Mouse (Mus musculus) CH12.LX (cell line): ENCODE data around the gene Mas1. TPM values are rescaled to one million over a fixed set of nuclear protein-coding genes. Genes with fewer than 3 reads are reported as not detected.

Experiments
- DNase-seq: peaks from one replicate; pipeline ENCODE4 v3.0.0-alpha.2; 2013; ENCODE audit errors: extremely low read depth
- H3K27ac ChIP-seq: 2 replicates; pipeline ENCODE4 v1.5.1; 2012; ENCODE audit warnings: low read depth, mild to moderate bottlenecking, control low read depth, moderate library complexity; ENCODE audit not compliant: insufficient read depth
- H3K27me3 ChIP-seq: replicated peaks from 2 replicates; pipeline ENCODE3; 2012; ENCODE audit warnings: inconsistent platforms
- H3K36me3 ChIP-seq, 2 experiments: replicated peaks in 1 of 2; 2 replicates each; pipeline versions ENCODE3 to v1.6.1; 2012; ENCODE audit warnings: inconsistent platforms in 1 of 2, low read length in 1 of 2, mild to moderate bottlenecking in 1 of 2, mixed read lengths in 1 of 2, moderate library complexity in 1 of 2; ENCODE audit not compliant: control insufficient read depth in 1 of 2, insufficient read depth in 1 of 2
- H3K4me1 ChIP-seq, 2 experiments: 2 replicates each; pipeline ENCODE4 v1.6.1; 2012; ENCODE audit warnings: inconsistent platforms in 1 of 2, moderate library complexity in 1 of 2; ENCODE audit not compliant: insufficient read depth in 2 of 2, control insufficient read depth in 1 of 2
- H3K4me2 ChIP-seq: 2 replicates; pipeline ENCODE4 v1.6.1; 2012; ENCODE audit warnings: low read depth, mild to moderate bottlenecking, control low read depth; ENCODE audit not compliant: poor library complexity, insufficient read depth, severe bottlenecking
- H3K4me3 ChIP-seq, 3 experiments: fragments of 150-350 bp in 1 of 3; sonication (generic) in 1 of 3; replicated peaks in 1 of 3; 2 replicates each; pipeline versions ENCODE3 to v1.5.1; 2011 to 2012; ENCODE audit warnings: low read depth in 2 of 3, low read length in 2 of 3, mild to moderate bottlenecking in 2 of 3, moderate library complexity in 2 of 3, control low read depth in 1 of 3, improper control_type of control experiment in 1 of 3, inconsistent platforms in 1 of 3, mixed read lengths in 1 of 3; ENCODE audit not compliant: poor library complexity in 1 of 3
- H3K79me2 ChIP-seq: replicated peaks from 2 replicates; pipeline ENCODE4 v1.6.1; 2012; ENCODE audit warnings: mild to moderate bottlenecking, moderate library complexity; ENCODE audit not compliant: control insufficient read depth, poor library complexity, insufficient read depth, severe bottlenecking; ENCODE audit errors: extremely low read depth
- H3K9ac ChIP-seq: 2 replicates; pipeline ENCODE4 v1.6.1; 2012; ENCODE audit warnings: low read depth, mild to moderate bottlenecking, control low read depth, moderate library complexity; ENCODE audit not compliant: insufficient read depth
- H3K9me3 ChIP-seq: replicated peaks from 2 replicates; pipeline ENCODE3; 2012; ENCODE audit warnings: low read length, inconsistent platforms, mixed read lengths
- BHLHE40 ChIP-seq: IDR thresholded peaks from 2 replicates; pipeline ENCODE4 v1.6.1; 2011; ENCODE audit warnings: mild to moderate bottlenecking, low read depth, low read length, improper control_type of control experiment
- E2F4 ChIP-seq: IDR thresholded peaks from 2 replicates; pipeline ENCODE4 v1.6.1; 2011; ENCODE audit warnings: low read depth, low read length, improper control_type of control experiment; ENCODE audit not compliant: insufficient replicate concordance
- ELF1 ChIP-seq: IDR thresholded peaks from 2 replicates; pipeline ENCODE4 v1.6.1; 2014; ENCODE audit warnings: low read depth, mild to moderate bottlenecking, inconsistent platforms, low read length, improper control_type of control experiment
- EP300 ChIP-seq: IDR thresholded peaks from 2 replicates; pipeline ENCODE4 v1.6.1; 2011; ENCODE audit warnings: low read length, improper control_type of control experiment
- GABPA ChIP-seq: IDR thresholded peaks from 2 replicates; pipeline ENCODE4 v1.6.1; 2012; ENCODE audit warnings: low read depth, low read length, improper control_type of control experiment, inconsistent platforms; ENCODE audit not compliant: insufficient replicate concordance
- HCFC1 ChIP-seq: IDR thresholded peaks from 2 replicates; pipeline ENCODE4 v1.6.1; 2012; ENCODE audit warnings: low read depth, mild to moderate bottlenecking, inconsistent platforms, low read length, improper control_type of control experiment
- IRF4 ChIP-seq: IDR thresholded peaks from 2 replicates; pipeline ENCODE4 v1.6.1; 2014; ENCODE audit warnings: low read depth, mild to moderate bottlenecking, inconsistent platforms, low read length, improper control_type of control experiment
- JUN ChIP-seq: IDR thresholded peaks from 2 replicates; pipeline ENCODE4 v1.6.1; 2011; ENCODE audit warnings: low read depth, mild to moderate bottlenecking, low read length, improper control_type of control experiment, moderate library complexity; ENCODE audit not compliant: insufficient read depth
- MAZ ChIP-seq: IDR thresholded peaks from 2 replicates; pipeline ENCODE4 v1.6.1; 2012; ENCODE audit warnings: low read depth, mild to moderate bottlenecking, inconsistent platforms, low read length, improper control_type of control experiment, moderate library complexity
- MYC ChIP-seq: IDR thresholded peaks from 2 replicates; pipeline ENCODE4 v1.6.1; 2011; ENCODE audit warnings: low read depth, mild to moderate bottlenecking, improper control_type of control experiment, low read length
- NRF1 ChIP-seq: IDR thresholded peaks from 2 replicates; pipeline ENCODE4 v1.6.1; 2014; ENCODE audit warnings: low read depth, mild to moderate bottlenecking, inconsistent platforms, low read length, improper control_type of control experiment, moderate library complexity
- RCOR1 ChIP-seq: conservative IDR thresholded peaks from 2 replicates; pipeline ENCODE4 v1.6.1; 2012; ENCODE audit warnings: low read depth, mild to moderate bottlenecking, inconsistent platforms, low read length, improper control_type of control experiment
- SIN3A ChIP-seq: IDR thresholded peaks from 2 replicates; pipeline ENCODE4 v1.6.1; 2012; ENCODE audit warnings: low read length, improper control_type of control experiment, inconsistent platforms
- TBP ChIP-seq: conservative IDR thresholded peaks from 2 replicates; pipeline ENCODE4 v1.6.1; 2011; ENCODE audit warnings: low read depth, low read length, improper control_type of control experiment
- TCF12 ChIP-seq: IDR thresholded peaks from 2 replicates; pipeline ENCODE4 v1.6.1; 2014; ENCODE audit warnings: low read depth, mild to moderate bottlenecking, inconsistent platforms, low read length, improper control_type of control experiment
- UBTF ChIP-seq: IDR thresholded peaks from 2 replicates; pipeline ENCODE4 v1.6.1; 2012; ENCODE audit warnings: low read depth, mild to moderate bottlenecking, inconsistent platforms, low read length, improper control_type of control experiment, moderate library complexity
- USF1 ChIP-seq: IDR thresholded peaks from 2 replicates; pipeline ENCODE4 v1.6.1; 2014; ENCODE audit warnings: low read depth, mild to moderate bottlenecking, inconsistent platforms, low read length, improper control_type of control experiment
- USF2 ChIP-seq: conservative IDR thresholded peaks from 2 replicates; pipeline ENCODE4 v1.6.1; 2011; ENCODE audit warnings: low read depth, low read length, improper control_type of control experiment
- ZC3H11A ChIP-seq: IDR thresholded peaks from 2 replicates; pipeline ENCODE4 v1.6.1; 2012; ENCODE audit warnings: low read depth, mild to moderate bottlenecking, inconsistent platforms, low read length, improper control_type of control experiment
- ZKSCAN1 ChIP-seq: IDR thresholded peaks from 2 replicates; pipeline ENCODE4 v1.6.1; 2012; ENCODE audit warnings: low read depth, inconsistent platforms, low read length, improper control_type of control experiment, borderline replicate concordance
- ZMIZ1 ChIP-seq: IDR thresholded peaks from 2 replicates; pipeline ENCODE4 v1.6.1; 2012; ENCODE audit warnings: low read depth, mild to moderate bottlenecking, inconsistent platforms, low read length, improper control_type of control experiment
- ZNF384 ChIP-seq: IDR thresholded peaks from 2 replicates; pipeline ENCODE4 v1.6.1; 2012; ENCODE audit warnings: low read depth, low read length, improper control_type of control experiment, inconsistent platforms
- dilution Hi-C: fragments of 300-500 bp; cut with MboI; formaldehyde crosslinking; loops from 2 replicates; pipeline ENCODE4 v1.14.3; 2020; ENCODE audit warnings: low sequenced_read_pairs; ENCODE audit not compliant: extremely low pct_unique_long_range_greater_than_20kb, extremely low pct_ligation_motif_present
- in situ Hi-C: fragments of 300-500 bp; cut with MboI; formaldehyde crosslinking; loops from 3 replicates; pipeline ENCODE4 v1.14.3; 2019; ENCODE audit warnings: low sequenced_read_pairs, low pct_ligation_motif_present, low pct_unique_long_range_greater_than_20kb, mixed read lengths
- polyA plus RNA-seq: library from polyadenylated mRNA; unstranded; fragments of >175 nt; gene quantifications from 2 replicates; pipeline ENCODE4 v1.2.1, GENCODE M21; 2012; ENCODE audit warnings: low read depth; ENCODE audit not compliant: insufficient read length
- total RNA-seq, 2 experiments: library from RNA; depleted of rRNA; stranded (reverse); fragments of 300-350 nt in 1 of 2; fragments of >200 nt in 1 of 2; gene quantifications; 2 replicates each; pipeline ENCODE4 v1.2.3; 2012 to 2014

Gene Mas1
- total and polyA plus RNA-seq, 3 experiments, result 0.19 TPM; not detected in 2

DNA sequence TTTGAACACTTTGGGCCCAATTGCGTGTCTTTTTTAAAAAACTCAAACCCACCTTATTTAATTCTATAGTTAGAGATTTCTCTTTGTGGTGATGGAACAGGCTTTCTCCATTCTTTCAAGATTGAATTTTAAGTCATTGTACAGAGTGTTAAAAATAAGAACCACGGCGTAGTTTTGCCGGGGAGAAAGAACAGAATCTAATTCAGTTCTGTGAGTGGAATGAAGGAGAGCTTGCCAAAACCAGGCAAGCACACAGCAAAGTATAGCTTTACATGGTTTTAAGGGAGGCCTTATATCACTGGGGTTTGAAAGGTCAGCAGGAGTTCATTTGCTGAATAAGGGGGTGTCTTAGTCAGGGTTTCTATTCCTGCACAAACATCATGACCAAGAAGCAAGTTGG is 23.4 kb downstream of the Mas1 start:
- Histone ChIP-seq H3K27ac (no peak overlapping the region), H3K27me3 (no peaks in the 10 kb centered on the region), H3K4me1 (no peaks in the 10 kb centered on the region), H3K9ac (no peak overlapping the region), H3K36me3 (no peaks in the 10 kb centered on the region), H3K4me2 (no peak overlapping the region), H3K79me2 (no peaks in the 10 kb centered on the region), H3K9me3 (no peaks in the 10 kb centered on the region), H3K4me3 (no peak overlapping the region)
- TF ChIP-seq ZNF384, result no peak
- no peak for TF ChIP-seq GABPA
- no peak for TF ChIP-seq USF1
- no peak for TF ChIP-seq JUN
- no peak for TF ChIP-seq E2F4
- TF ChIP-seq SIN3A, result no peak
- TF ChIP-seq UBTF, result no peak
- no peak for TF ChIP-seq ZMIZ1
- TF ChIP-seq EP300, result no peak
- no peak for TF ChIP-seq ZKSCAN1
- TF ChIP-seq ZC3H11A, result no peak
- TF ChIP-seq TCF12, result no peak
- TF ChIP-seq RCOR1, result no peak
- TF ChIP-seq MAZ, result no peak
- TF ChIP-seq TBP, result no peak
- no peak for DNase-seq
- dilution Hi-C loops (no loop called here), in situ Hi-C loops (no loop called here)

DNA sequence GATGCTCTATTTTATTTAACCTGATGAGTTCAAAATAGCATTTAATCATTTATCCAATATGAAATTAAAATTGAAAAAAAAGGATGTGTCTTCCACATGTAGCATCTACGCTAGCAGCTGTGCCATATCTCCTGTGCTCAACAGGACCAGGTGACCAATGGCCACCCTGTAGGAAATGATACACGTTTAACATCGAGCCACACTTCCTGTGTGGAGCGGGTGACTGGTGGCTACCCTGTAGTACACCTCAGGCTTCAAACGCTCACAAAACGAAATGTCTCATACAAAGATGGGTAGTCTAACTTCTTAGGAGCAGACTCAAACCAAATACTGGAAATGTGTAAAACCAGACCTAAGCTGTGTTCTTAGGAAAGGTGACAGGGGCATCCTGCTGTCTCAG is 24.1 kb downstream of the Mas1 start:
- H3K4me1 ChIP-seq, result no peaks in the 10 kb centered on the region
- H3K9ac ChIP-seq, result no peak overlapping the region
- DNase-seq, result no peak
- H3K36me3 ChIP-seq, result no peaks in the 10 kb centered on the region
- dilution Hi-C loops (no loop called here), in situ Hi-C loops (no loop called here)
- H3K4me2 ChIP-seq, result no peak overlapping the region
- no peak overlapping the region for H3K4me3 ChIP-seq
- no peak overlapping the region for H3K27ac ChIP-seq
- no peaks in the 10 kb centered on the region for H3K79me2 ChIP-seq
- TF ChIP-seq MAZ, result no peak
- no peak for TF ChIP-seq MYC
- TF ChIP-seq ELF1, result no peak
- TF ChIP-seq BHLHE40, result no peak
- no peak for TF ChIP-seq ZMIZ1
- TF ChIP-seq IRF4, result no peak
- TF ChIP-seq NRF1, result no peak
- TF ChIP-seq USF2, result no peak
- TF ChIP-seq JUN, result no peak
- no peak for TF ChIP-seq HCFC1
- no peak for TF ChIP-seq ZNF384
- no peaks in the 10 kb centered on the region for H3K9me3 ChIP-seq
- H3K27me3 ChIP-seq, result no peaks in the 10 kb centered on the region
